Mouse (Mus musculus): ENCODE measurements around the gene Kantr.

DNA sequence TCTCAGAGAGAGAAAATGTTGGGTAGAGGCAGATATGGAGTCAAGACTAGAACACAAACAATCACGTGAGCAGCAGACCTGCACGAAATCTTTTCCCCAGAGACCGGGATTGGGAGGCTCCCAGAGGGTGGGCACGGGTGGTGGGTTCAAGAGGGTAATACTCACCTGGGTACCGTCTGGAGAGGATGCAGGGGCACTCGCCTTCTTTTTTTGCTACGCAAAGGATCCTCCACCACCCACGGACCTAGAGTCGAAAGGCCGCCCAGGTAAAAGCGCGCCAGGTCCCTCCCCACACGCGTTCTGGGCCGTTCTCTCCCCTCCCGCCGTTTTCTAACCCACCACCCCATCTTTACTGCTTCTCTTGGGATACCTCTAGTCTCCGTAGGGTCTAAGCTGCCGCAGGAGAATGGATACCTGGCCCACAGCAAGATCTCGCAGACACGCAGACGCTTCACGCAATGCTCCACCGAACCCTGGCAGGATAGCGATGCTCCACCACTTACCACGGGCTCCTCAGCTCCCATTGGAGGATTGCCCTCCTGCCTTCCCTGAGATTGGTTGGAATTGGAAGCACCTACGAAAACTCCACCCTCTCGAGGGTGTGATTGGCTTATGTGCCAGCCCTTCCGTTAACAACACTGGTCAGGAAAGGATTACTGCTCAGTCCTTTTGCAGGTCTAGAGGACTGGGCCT lies at the start of gene Kantr:
- TF ChIP-seq POLR2A (IDR thresholded peaks at IDR 0.05; ENCODE audit: insufficient read depth, low read length) (peak; percentile 39), CTCF (IDR thresholded peaks at IDR 0.05; ENCODE audit: low read depth, low read length) (no peak)

Data from ES-Bruce4 (cell line).